Mouse (Mus musculus) brain, embryonic 14.5 days (tissue): ENCODE measurements around the gene Scaf4.

Source experiments
- CTCF ChIP-seq: fragments of 200-500 bp; IDR thresholded peaks from 2 replicates; pipeline ENCODE4 v1.5.1; 2012; ENCODE audit warnings: inconsistent platforms, mild to moderate bottlenecking, moderate library complexity, borderline replicate concordance; ENCODE audit not compliant: insufficient read depth, insufficient read length; ENCODE audit errors: extremely low read depth
- POLR2A ChIP-seq: fragments of 200-500 bp; IDR thresholded peaks from 2 replicates; pipeline ENCODE4 v1.6.1; 2012; ENCODE audit warnings: mild to moderate bottlenecking, inconsistent platforms, borderline replicate concordance; ENCODE audit not compliant: poor library complexity, insufficient read depth, insufficient read length, severe bottlenecking; ENCODE audit errors: extremely low read depth

DNA sequence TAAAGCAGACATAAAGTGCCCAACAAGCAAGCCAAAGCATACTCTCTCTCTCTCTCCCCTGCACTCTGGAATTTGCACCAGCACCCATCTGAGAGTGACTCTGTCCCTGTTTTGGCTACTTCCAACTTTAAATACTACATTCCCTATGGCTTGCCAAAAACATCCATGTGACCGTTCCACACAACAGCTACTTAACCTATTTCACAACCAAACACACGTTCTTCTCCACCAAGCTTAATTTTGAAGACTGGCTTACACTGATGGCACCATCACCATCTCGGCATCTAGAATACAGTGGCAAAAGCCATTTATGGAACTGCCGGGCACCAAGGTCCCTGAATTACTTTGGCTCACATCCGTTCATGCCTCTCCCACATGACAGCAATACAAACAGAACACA lies 3.3 kb downstream of the Scaf4 start:
- no peak for TF ChIP-seq CTCF
- no peak for TF ChIP-seq POLR2A
